Mouse (Mus musculus) midbrain, postnatal 0 days (tissue): ENCODE measurements around the gene Ankrd34c. TPM values are rescaled to one million over a fixed set of nuclear protein-coding genes. Genes with fewer than 3 reads are reported as not detected.

Source experiments
- ATAC-seq: fragments of 200-750 bp; cut with Nextera tagmentation; 2 replicates; pipeline ENCODE4 v1.8.0; 2017; ENCODE audit warnings: moderate number of reproducible peaks, mild to moderate bottlenecking, moderate TSS enrichment, moderate library complexity; ENCODE audit not compliant: low FRiP score
- DNase-seq: peaks from one replicate; pipeline ENCODE4 v3.0.0-alpha.2; 2015; ENCODE audit warnings: low spot score
- H3K27ac ChIP-seq: fragments of 300-500 bp; sonication (generic); 2 replicates; pipeline ENCODE4 v1.5.1; 2014; ENCODE audit warnings: low read depth, mild to moderate bottlenecking, low read length, mixed read lengths
- H3K27me3 ChIP-seq: fragments of 300-500 bp; sonication (generic); 2 replicates; pipeline ENCODE4 v1.6.1; 2014; ENCODE audit warnings: low read length, control low read depth, mixed read lengths; ENCODE audit not compliant: insufficient read depth
- H3K36me3 ChIP-seq: fragments of 300-500 bp; sonication (generic); 2 replicates; pipeline ENCODE4 v1.6.1; 2014; ENCODE audit warnings: low read length, control low read depth, mixed read lengths; ENCODE audit not compliant: insufficient read depth
- H3K4me1 ChIP-seq: fragments of 300-500 bp; sonication (generic); 2 replicates; pipeline ENCODE4 v1.6.1; 2014; ENCODE audit warnings: mild to moderate bottlenecking, control low read depth, antibody characterized with exemption, low read length, mixed read lengths; ENCODE audit not compliant: insufficient read depth
- H3K4me2 ChIP-seq: fragments of 300-500 bp; sonication (generic); 2 replicates; pipeline ENCODE4 v1.6.1; 2014; ENCODE audit warnings: low read depth, mild to moderate bottlenecking, low read length, mixed read lengths; ENCODE audit not compliant: poor library complexity, severe bottlenecking
- H3K4me3 ChIP-seq: fragments of 300-500 bp; sonication (generic); 2 replicates; pipeline ENCODE4 v1.5.1; 2014; ENCODE audit warnings: low read depth, mild to moderate bottlenecking, low read length, moderate library complexity
- H3K9ac ChIP-seq: fragments of 300-500 bp; sonication (generic); replicated peaks from 2 replicates; pipeline ENCODE4 v1.6.1; 2014; ENCODE audit warnings: mild to moderate bottlenecking, low read length, moderate library complexity, mixed read lengths; ENCODE audit not compliant: poor library complexity, severe bottlenecking
- H3K9me3 ChIP-seq: fragments of 300-500 bp; sonication (generic); 2 replicates; pipeline ENCODE4 v1.6.1; 2016; ENCODE audit warnings: low read length, control low read depth
- CTCF ChIP-seq: IDR thresholded peaks from 2 replicates; pipeline ENCODE4 v1.5.1; 2016; ENCODE audit warnings: antibody characterized with exemption, mild to moderate bottlenecking
- WGBS: fragments of 180-500 bp; shearing (Covaris S2); extraction: QIAGEN DNeasy Blood & Tissue Kit; methylation state at CpG from one replicate; pipeline ENCODE4 v1.1.7; 2014; 5-methylcytosine and 5-hydroxymethylcytosine counted together
- polyA plus RNA-seq: library from polyadenylated mRNA; unstranded; fragments of >200 nt; fragmentation: Nextera tagmentation; extraction: Ambion mirVana; gene quantifications from 2 replicates; pipeline ENCODE4 v1.2.1, GENCODE M21; 2015
- total RNA-seq: library from RNA; depleted of rRNA; stranded (reverse); fragments of >200 nt; gene quantifications from 2 replicates; pipeline ENCODE4 v1.2.3, GENCODE M21; 2014

The Ankrd34c gene
- total and polyA plus RNA-seq, 2 experiments from 2014 or later: 0.74 to 3.7 TPM

- Histone ChIP-seq H3K4me1 (no peaks in the 10 kb centered on the region), H3K27me3 (no peaks in the 10 kb centered on the region), H3K9me3 (no peaks in the 10 kb centered on the region), H3K4me3 (no peak overlapping the region), H3K36me3 (no peaks in the 10 kb centered on the region), H3K4me2 (no peak overlapping the region), H3K27ac (no peak overlapping the region), H3K9ac (no peak overlapping the region)
- DNase-seq: no peak
- ATAC-seq: no peak
- 98% methylated on average over 1 of the region's 1 CpGs for WGBS
- TF ChIP-seq CTCF: no peak
These were observed 20.3 kb upstream of the Ankrd34c start for GRCm38 (mm10) chr9:89758569-89758968.

DNA sequence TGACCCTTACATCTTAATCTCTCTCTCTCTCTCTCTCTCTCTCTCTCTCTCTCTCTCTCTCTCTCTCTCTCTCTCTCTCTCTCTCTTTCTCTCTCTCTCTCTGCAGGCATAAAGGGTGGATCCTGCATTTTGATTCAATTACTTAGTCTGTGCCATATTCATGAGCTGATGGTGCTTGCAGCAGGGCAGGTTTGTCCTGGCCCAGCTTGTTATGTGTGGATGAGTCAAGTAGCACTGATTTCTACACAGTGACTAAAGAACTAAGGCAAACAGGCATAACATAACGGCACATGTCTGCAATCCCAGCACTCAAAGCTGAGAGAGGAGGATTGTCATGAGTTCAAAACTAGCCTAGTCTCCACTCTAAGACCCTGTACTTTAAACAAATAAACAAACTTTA is 19.9 kb upstream of the Ankrd34c start:
- ATAC-seq: no peak

GRCm38 (mm10) chr9:89757571-89757970 is 19.3 kb upstream of the Ankrd34c start:
- TF ChIP-seq CTCF: no peak
- 33% methylated on average over 4 of the region's 4 CpGs for WGBS
- Histone ChIP-seq H3K36me3 (no peaks in the 10 kb centered on the region), H3K27me3 (no peaks in the 10 kb centered on the region), H3K9me3 (no peaks in the 10 kb centered on the region), H3K4me2 (no peak overlapping the region), H3K4me3 (no peak overlapping the region), H3K27ac (no peak overlapping the region), H3K4me1 (no peaks in the 10 kb centered on the region), H3K9ac (no peak overlapping the region)
- ATAC-seq (no peak), DNase-seq (no peak)

More for the DNA sequence above, 19.9 kb upstream of the Ankrd34c start:
- no peak for DNase-seq
- no peak overlapping the region for H3K4me2 ChIP-seq
- no peak overlapping the region for H3K27ac ChIP-seq
- TF ChIP-seq CTCF: no peak
- 81% methylated on average over 1 of the region's 1 CpGs for WGBS
- H3K9me3 ChIP-seq: no peaks in the 10 kb centered on the region
- no peaks in the 10 kb centered on the region for H3K36me3 ChIP-seq
- no peaks in the 10 kb centered on the region for H3K4me1 ChIP-seq
- no peak overlapping the region for H3K9ac ChIP-seq
- H3K27me3 ChIP-seq: no peaks in the 10 kb centered on the region
- H3K4me3 ChIP-seq: no peak overlapping the region

GRCm38 (mm10) chr9:89740041-89740440 is 1.8 kb upstream of the Ankrd34c start:
- Histone ChIP-seq H3K9ac (no peak overlapping the region), H3K4me1 (peaks cover 2% of the 10 kb centered on the region; the same call in 1 of the 2 replicates), H3K27ac (no peak overlapping the region), H3K4me3 (no peak overlapping the region), H3K4me2 (no peak overlapping the region), H3K36me3 (no peaks in the 10 kb centered on the region), H3K27me3 (peaks cover 13% of the 10 kb centered on the region), H3K9me3 (no peaks in the 10 kb centered on the region)
- no peak for DNase-seq
- no peak for TF ChIP-seq CTCF
- no peak for ATAC-seq

DNA sequence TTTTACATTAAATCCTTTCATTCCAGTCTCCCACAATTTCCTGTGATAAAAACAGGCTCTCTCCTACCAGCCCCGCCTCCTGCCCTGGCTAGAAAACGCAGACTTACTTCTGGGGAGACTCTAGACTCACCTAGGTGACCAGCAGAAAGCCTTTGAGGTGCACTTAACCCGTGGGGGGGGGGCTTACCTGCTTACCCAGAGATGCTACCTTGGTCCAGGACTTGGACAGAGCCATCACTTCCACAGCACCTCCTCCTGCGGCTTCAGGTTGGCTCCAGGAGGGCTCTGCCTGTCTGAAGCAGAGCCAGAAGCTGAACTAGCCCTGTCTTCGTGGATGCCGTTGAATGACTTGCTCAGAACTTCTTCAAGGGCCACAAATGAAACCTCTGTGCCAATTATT is 387 bp downstream of the Ankrd34c start:
- DNase-seq: no peak
- H3K27me3 ChIP-seq: peaks cover 16% of the 10 kb centered on the region
- peaks cover 2% of the 10 kb centered on the region; the same call in 1 of the 2 replicates for H3K4me1 ChIP-seq
- 12% methylated on average over 6 of the region's 6 CpGs for WGBS
- no peak overlapping the region for H3K9ac ChIP-seq
- no peak for TF ChIP-seq CTCF
- H3K36me3 ChIP-seq: no peaks in the 10 kb centered on the region
- peak overlapping the region; percentile 65 for H3K4me2 ChIP-seq
- H3K4me3 ChIP-seq: peak overlapping the region; percentile 36
- no peaks in the 10 kb centered on the region for H3K9me3 ChIP-seq
- peak; percentile 41; the same call in 1 of the 2 replicates for ATAC-seq
- no peak overlapping the region for H3K27ac ChIP-seq

DNA sequence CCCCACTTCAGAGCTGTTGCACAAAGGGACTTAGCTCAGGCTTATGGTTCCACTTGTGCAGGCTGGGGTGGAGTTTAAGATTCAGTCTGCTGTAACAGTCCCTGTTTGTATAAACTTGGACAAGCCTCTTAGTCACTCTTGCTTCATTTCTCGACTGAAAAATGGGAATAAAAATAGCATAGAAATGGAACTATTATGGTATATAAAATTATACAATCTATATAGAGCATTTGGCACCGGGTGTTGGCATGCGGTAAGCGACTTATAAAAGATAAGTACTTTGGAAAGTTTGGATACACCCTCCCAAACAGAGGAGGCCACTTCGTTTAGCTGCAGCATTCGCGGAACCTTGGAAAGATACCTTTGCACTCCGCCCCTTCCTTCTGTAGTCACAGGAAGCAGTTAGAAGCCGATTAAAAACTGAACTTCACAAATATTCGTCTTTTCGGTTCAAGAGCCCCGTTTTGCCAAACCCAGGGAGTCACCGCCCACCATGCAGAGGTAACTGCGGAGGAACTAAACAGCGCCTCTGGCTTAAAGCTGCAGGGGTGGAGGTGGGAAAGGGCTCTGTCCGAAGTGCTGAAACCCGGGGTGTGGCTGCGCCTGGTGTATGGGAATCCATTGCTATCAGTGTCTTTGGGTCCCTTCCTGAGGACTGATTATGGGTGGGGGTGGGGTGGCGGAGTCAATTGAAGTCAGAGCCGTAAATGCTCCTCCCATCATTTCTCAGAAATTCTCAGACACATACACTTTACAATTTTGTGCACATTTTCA is 1.2 kb downstream of the Ankrd34c start:
- WGBS: 6% methylated on average over 20 of the region's 20 CpGs
- Histone ChIP-seq H3K4me1 (peaks cover 2% of the 10 kb centered on the region; the same call in 1 of the 2 replicates), H3K27ac (no peak overlapping the region), H3K4me2 (peak overlapping the region; percentile 65), H3K9me3 (no peaks in the 10 kb centered on the region), H3K27me3 (peaks cover 16% of the 10 kb centered on the region), H3K36me3 (no peaks in the 10 kb centered on the region), H3K4me3 (peak overlapping the region; percentile 36), H3K9ac (no peak overlapping the region)
- TF ChIP-seq CTCF: 0 out of 2 replicates have a peak, but pooled peaks have one; percentile 12
- DNase-seq (peak; percentile 5), ATAC-seq (no peak)
